Mouse (Mus musculus): ENCODE measurements around the gene Ppp1r9b.

DNA sequence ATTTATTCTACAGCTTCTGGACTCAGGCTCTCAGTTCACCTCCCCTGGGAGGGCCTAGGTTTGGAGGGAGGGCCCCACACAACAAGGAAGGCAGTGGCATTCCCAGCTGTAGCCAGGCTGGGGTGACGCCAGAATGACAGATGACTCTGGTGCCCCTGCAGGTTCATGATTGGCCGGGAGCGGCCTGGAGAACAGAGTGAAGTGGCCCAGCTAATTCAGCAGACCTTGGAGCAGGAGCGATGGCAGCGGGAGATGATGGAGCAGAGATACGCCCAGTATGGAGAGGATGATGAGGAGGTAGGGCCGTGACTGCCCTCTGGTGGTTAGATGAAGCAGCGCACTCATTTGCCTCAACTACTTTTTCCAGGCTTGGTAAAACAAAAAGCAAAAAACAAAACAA lies 10.2 kb downstream of the Ppp1r9b start:
- 0 out of 2 replicates have a peak, but pooled peaks have one; percentile 23 for TF ChIP-seq POLR2A (IDR thresholded peaks at IDR 0.05; ENCODE audit: control insufficient read depth, extremely low read depth, insufficient read depth, low read length, poor library complexity)
- peak; percentile 80; the same call in 1 of the 2 replicates for TF ChIP-seq CTCF (IDR thresholded peaks at IDR 0.05; ENCODE audit: borderline replicate concordance, control insufficient read depth, extremely low read depth, insufficient read depth, low read length, poor library complexity)
